Mouse (Mus musculus): ENCODE data around the gene Gpr62. TPM values are rescaled to one million over a fixed set of nuclear protein-coding genes. Genes with fewer than 3 reads are reported as not detected.
A peak's percentile ranks its signal among the peaks of the same experiment; 100 is the strongest.

Gene Gpr62
- polyA plus RNA-seq, 1 experiment from 2014 or later, result 0.12 TPM

- peaks cover 2% of the 10 kb centered on the region for H3K36me3 ChIP-seq (ENCODE audit: control insufficient read depth, insufficient read depth, low read length)
- ATAC-seq (ENCODE audit: low FRiP score) (peak; percentile 22), DNase-seq (ENCODE audit: low spot score, missing footprints) (peak; percentile 97)
- H3K4me3 ChIP-seq (ENCODE audit: low read depth, low read length), result peak overlapping the region; percentile 88
- WGBS, result under 1% methylated on average over 17 of the region's 17 CpGs
- H3K9me3 ChIP-seq (ENCODE audit: control insufficient read depth, low read length), result no peaks in the 10 kb centered on the region
- H3K27me3 ChIP-seq (ENCODE audit: control insufficient read depth, insufficient read depth, low read length), result no peaks in the 10 kb centered on the region
- peak overlapping the region; percentile 97 for H3K27ac ChIP-seq (ENCODE audit: low read depth, low read length)
- H3K4me1 ChIP-seq (ENCODE audit: control insufficient read depth, insufficient read depth, low read length), result peaks cover 71% of the 10 kb centered on the region
- peak overlapping the region; percentile 78 for H3K4me2 ChIP-seq
- peak overlapping the region; percentile 97 for H3K9ac ChIP-seq (ENCODE audit: low read length)
Observed at GRCm38 (mm10) chr9:106454888-106455681, 10.7 kb downstream of the Gpr62 start.

GRCm38 (mm10) chr9:106454071-106454761, 11.5 kb downstream of the Gpr62 start:
- DNase-seq (ENCODE audit: low spot score, missing footprints), result peak; percentile 95
- under 1% methylated on average over 19 of the region's 20 CpGs for whole genome bisulfite sequencing
- H3K9ac ChIP-seq (ENCODE audit: low read length), result peak overlapping the region; percentile 97
- no peaks in the 10 kb centered on the region for H3K9me3 ChIP-seq (ENCODE audit: control insufficient read depth, low read length)
- H3K27me3 ChIP-seq (ENCODE audit: control insufficient read depth, insufficient read depth, low read length), result no peaks in the 10 kb centered on the region
- H3K4me3 ChIP-seq (ENCODE audit: low read depth, low read length), result peak overlapping the region; percentile 88
- peaks cover 65% of the 10 kb centered on the region for H3K4me1 ChIP-seq (ENCODE audit: control insufficient read depth, insufficient read depth, low read length)
- peak overlapping the region; percentile 97 for H3K27ac ChIP-seq (ENCODE audit: low read depth, low read length)
- ATAC-seq (ENCODE audit: low FRiP score), result no peak
- H3K4me2 ChIP-seq, result peak overlapping the region; percentile 78
- no peaks in the 10 kb centered on the region; the same call in 1 of the 2 replicates for H3K36me3 ChIP-seq (ENCODE audit: control insufficient read depth, insufficient read depth, low read length)

GRCm38 (mm10) chr9:106453271-106454070, 12.3 kb downstream of the Gpr62 start, which contains the start of gene Pcbp4:
TSS of gene Pcbp4 (plus strand) at chr9:106453291.
- Histone ChIP-seq H3K4me1 (ENCODE audit: control insufficient read depth, insufficient read depth, low read length) (peaks cover 64% of the 10 kb centered on the region), H3K27me3 (ENCODE audit: control insufficient read depth, insufficient read depth, low read length) (no peaks in the 10 kb centered on the region), H3K4me3 (ENCODE audit: low read depth, low read length) (peak within 1 kb of the TSS; percentile 88), H3K27ac (ENCODE audit: low read depth, low read length) (peak within 1 kb of the TSS; percentile 97), H3K9me3 (ENCODE audit: control insufficient read depth, low read length) (no peaks in the 10 kb centered on the region), H3K4me2 (peak within 1 kb of the TSS; percentile 78), H3K36me3 (ENCODE audit: control insufficient read depth, insufficient read depth, low read length) (no peaks in the 10 kb centered on the region; the same call in 1 of the 2 replicates), H3K9ac (ENCODE audit: low read length) (peak within 1 kb of the TSS; percentile 97)
- under 1% methylated on average over 37 of the region's 74 CpGs for WGBS
- ATAC-seq (ENCODE audit: low FRiP score), result peak; percentile 76
- DNase-seq (ENCODE audit: low spot score, missing footprints), result peak; percentile 97

GRCm38 (mm10) chr9:106452821-106453220, 12.9 kb downstream of the Gpr62 start:
- Histone ChIP-seq H3K9me3 (ENCODE audit: control insufficient read depth, low read length) (no peaks in the 10 kb centered on the region), H3K4me3 (ENCODE audit: low read depth, low read length) (peak overlapping the region; percentile 88), H3K9ac (ENCODE audit: low read length) (peak overlapping the region; percentile 97), H3K27ac (ENCODE audit: low read depth, low read length) (peak overlapping the region; percentile 97), H3K36me3 (ENCODE audit: control insufficient read depth, insufficient read depth, low read length) (no peaks in the 10 kb centered on the region), H3K4me1 (ENCODE audit: control insufficient read depth, insufficient read depth, low read length) (peaks cover 64% of the 10 kb centered on the region), H3K27me3 (ENCODE audit: control insufficient read depth, insufficient read depth, low read length) (no peaks in the 10 kb centered on the region), H3K4me2 (peak overlapping the region; percentile 78)
- peak; percentile 10 for ATAC-seq (ENCODE audit: low FRiP score)
- 2% methylated on average over 7 of the region's 7 CpGs for WGBS
- DNase-seq (ENCODE audit: low spot score, missing footprints), result peak; percentile 93

- Histone ChIP-seq H3K27ac (ENCODE audit: low read depth, low read length) (peak overlapping the region; percentile 97; the same call in 1 of the 2 replicates), H3K27me3 (ENCODE audit: control insufficient read depth, insufficient read depth, low read length) (no peaks in the 10 kb centered on the region), H3K36me3 (ENCODE audit: control insufficient read depth, insufficient read depth, low read length) (no peaks in the 10 kb centered on the region), H3K4me1 (ENCODE audit: control insufficient read depth, insufficient read depth, low read length) (peaks cover 62% of the 10 kb centered on the region), H3K4me3 (ENCODE audit: low read depth, low read length) (peak overlapping the region; percentile 88), H3K4me2 (peak overlapping the region; percentile 78), H3K9me3 (ENCODE audit: control insufficient read depth, low read length) (no peaks in the 10 kb centered on the region), H3K9ac (ENCODE audit: low read length) (peak overlapping the region; percentile 97; the same call in 1 of the 2 replicates)
- no peak for ATAC-seq (ENCODE audit: low FRiP score)
- no peak for DNase-seq (ENCODE audit: low spot score, missing footprints)
- 14% methylated on average over 6 of the region's 6 CpGs for whole genome bisulfite sequencing
Observed at GRCm38 (mm10) chr9:106452351-106452750, 13.4 kb downstream of the Gpr62 start.

GRCm38 (mm10) chr9:106451899-106452298, 13.8 kb downstream of the Gpr62 start:
- no peak for DNase-seq (ENCODE audit: low spot score, missing footprints)
- 0 out of 2 replicates have a peak overlapping the region, but pooled peaks have one; percentile 88 for H3K4me3 ChIP-seq (ENCODE audit: low read depth, low read length)
- H3K4me1 ChIP-seq (ENCODE audit: control insufficient read depth, insufficient read depth, low read length), result peaks cover 60% of the 10 kb centered on the region
- no peak overlapping the region for H3K27ac ChIP-seq (ENCODE audit: low read depth, low read length)
- H3K36me3 ChIP-seq (ENCODE audit: control insufficient read depth, insufficient read depth, low read length), result no peaks in the 10 kb centered on the region
- peak overlapping the region; percentile 78; the same call in 1 of the 2 replicates for H3K4me2 ChIP-seq
- ATAC-seq (ENCODE audit: low FRiP score), result no peak
- no peaks in the 10 kb centered on the region for H3K27me3 ChIP-seq (ENCODE audit: control insufficient read depth, insufficient read depth, low read length)
- no peak overlapping the region; the same call in 1 of the 2 replicates for H3K9ac ChIP-seq (ENCODE audit: low read length)
- 47% methylated on average over 2 of the region's 2 CpGs for WGBS
- H3K9me3 ChIP-seq (ENCODE audit: control insufficient read depth, low read length), result no peaks in the 10 kb centered on the region

GRCm38 (mm10) chr9:106451298-106451697, 14.4 kb downstream of the Gpr62 start:
- H3K4me1 ChIP-seq (ENCODE audit: control insufficient read depth, insufficient read depth, low read length), result peaks cover 56% of the 10 kb centered on the region
- WGBS, result 78% methylated on average over 11 of the region's 11 CpGs
- DNase-seq (ENCODE audit: low spot score, missing footprints), result no peak
- H3K27me3 ChIP-seq (ENCODE audit: control insufficient read depth, insufficient read depth, low read length), result no peaks in the 10 kb centered on the region
- H3K9me3 ChIP-seq (ENCODE audit: control insufficient read depth, low read length), result no peaks in the 10 kb centered on the region
- no peaks in the 10 kb centered on the region for H3K36me3 ChIP-seq (ENCODE audit: control insufficient read depth, insufficient read depth, low read length)
- no peak overlapping the region for H3K4me3 ChIP-seq (ENCODE audit: low read depth, low read length)
- no peak overlapping the region for H3K4me2 ChIP-seq
- no peak overlapping the region for H3K9ac ChIP-seq (ENCODE audit: low read length)
- H3K27ac ChIP-seq (ENCODE audit: low read depth, low read length), result no peak overlapping the region
- no peak for ATAC-seq (ENCODE audit: low FRiP score)

GRCm38 (mm10) chr9:106450661-106451060, 15.1 kb downstream of the Gpr62 start:
- Histone ChIP-seq H3K27ac (ENCODE audit: low read depth, low read length) (no peak overlapping the region), H3K4me1 (ENCODE audit: control insufficient read depth, insufficient read depth, low read length) (peaks cover 50% of the 10 kb centered on the region), H3K4me3 (ENCODE audit: low read depth, low read length) (no peak overlapping the region), H3K9ac (ENCODE audit: low read length) (no peak overlapping the region), H3K36me3 (ENCODE audit: control insufficient read depth, insufficient read depth, low read length) (no peaks in the 10 kb centered on the region), H3K4me2 (no peak overlapping the region), H3K27me3 (ENCODE audit: control insufficient read depth, insufficient read depth, low read length) (no peaks in the 10 kb centered on the region), H3K9me3 (ENCODE audit: control insufficient read depth, low read length) (no peaks in the 10 kb centered on the region)
- WGBS, result 23% methylated on average over 9 of the region's 9 CpGs
- ATAC-seq (ENCODE audit: low FRiP score) (no peak), DNase-seq (ENCODE audit: low spot score, missing footprints) (peak; percentile 77)
